Mouse (Mus musculus) ES-CJ7 (cell line): ENCODE measurements around the gene Fam120b.
"Not testable (repeated sequence)": the region's sequence is repeated elsewhere in the genome, so short reads cannot be mapped to it uniquely, and the experiment has no call there.

Experiments
- DNase-seq: peaks from one replicate; pipeline ENCODE4 v3.0.0; 2011; ENCODE audit warnings: low read depth, low spot score

Gene Fam120b

DNA sequence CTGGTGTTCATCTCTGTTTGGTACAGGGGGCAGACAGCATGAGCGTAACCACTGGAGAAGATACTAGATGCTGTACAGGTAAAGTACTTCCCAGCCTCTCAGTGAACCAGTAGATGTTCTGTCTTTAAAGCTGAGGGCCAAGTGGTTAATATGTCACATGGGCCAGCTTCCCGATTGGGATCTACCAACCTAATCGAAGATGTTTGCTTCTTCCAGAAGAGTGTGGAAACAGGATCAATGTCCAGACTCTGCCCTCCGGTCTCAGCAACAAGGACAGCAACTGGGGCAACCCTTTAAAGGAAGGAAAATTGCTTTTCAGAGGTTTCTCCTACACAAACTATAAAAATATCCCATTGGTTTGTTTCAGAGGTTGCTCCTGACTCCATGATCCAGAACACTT, 35.5 kb downstream of the Fam120b start:
- no peak for DNase-seq

DNA sequence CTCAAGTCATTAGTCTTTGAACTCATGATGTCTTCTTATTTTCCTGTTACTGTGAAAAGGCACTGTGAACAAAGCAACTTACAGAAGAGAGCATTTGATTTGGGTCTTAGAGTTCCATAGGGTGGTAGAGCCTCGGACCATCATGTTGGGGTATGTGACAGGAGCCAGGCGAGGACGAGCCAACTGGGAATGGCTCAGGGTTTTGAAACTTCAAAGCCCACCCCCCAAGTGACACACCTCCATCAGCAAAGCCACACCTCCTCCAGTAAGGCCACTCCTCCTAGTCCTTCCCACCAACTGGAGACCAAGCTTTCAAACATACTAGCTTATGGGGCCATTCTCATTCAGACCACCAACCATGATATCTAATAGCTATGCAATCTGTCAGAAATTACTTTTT, 36.0 kb downstream of the Fam120b start:
- DNase-seq, result no peak

DNA sequence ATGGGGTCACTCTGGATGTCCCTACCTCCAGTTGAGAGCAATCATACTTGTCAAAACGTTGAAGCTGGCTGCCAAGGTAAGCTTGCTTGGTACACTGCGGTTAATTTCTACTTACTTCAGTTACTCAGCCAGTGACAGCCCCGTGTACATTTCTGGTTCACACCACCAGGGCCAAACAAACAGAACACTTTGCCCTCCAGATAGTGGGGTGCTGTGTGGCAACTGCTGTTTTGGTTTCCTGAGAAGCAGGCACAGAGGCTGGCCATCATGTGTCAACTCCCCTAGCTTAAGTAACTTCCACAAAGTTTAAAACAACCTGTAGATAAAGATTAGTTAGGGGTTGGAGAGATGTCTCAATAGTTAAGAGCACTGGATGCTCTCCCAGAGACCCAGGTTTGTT, 38.7 kb downstream of the Fam120b start:
- DNase-seq, result no peak

DNA sequence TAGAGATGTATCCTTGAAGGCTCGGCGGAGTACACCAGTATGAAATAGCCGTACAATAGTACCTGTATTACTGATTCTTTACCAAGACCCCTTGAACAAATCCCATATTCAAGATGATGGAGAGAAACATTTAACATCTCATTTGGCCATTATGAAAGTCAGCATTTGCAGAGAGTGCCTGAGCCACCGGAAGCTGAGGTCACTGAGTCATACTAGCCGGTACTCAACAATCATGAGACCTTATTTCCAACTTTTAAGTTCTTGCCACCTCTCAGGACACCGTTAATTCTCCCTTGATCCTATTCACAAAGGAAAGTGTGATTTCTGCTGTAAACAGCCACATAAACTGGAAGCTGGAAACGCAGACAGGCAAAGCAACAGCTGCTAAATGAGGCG, 44.1 kb downstream of the Fam120b start:
- DNase-seq, result no peak

DNA sequence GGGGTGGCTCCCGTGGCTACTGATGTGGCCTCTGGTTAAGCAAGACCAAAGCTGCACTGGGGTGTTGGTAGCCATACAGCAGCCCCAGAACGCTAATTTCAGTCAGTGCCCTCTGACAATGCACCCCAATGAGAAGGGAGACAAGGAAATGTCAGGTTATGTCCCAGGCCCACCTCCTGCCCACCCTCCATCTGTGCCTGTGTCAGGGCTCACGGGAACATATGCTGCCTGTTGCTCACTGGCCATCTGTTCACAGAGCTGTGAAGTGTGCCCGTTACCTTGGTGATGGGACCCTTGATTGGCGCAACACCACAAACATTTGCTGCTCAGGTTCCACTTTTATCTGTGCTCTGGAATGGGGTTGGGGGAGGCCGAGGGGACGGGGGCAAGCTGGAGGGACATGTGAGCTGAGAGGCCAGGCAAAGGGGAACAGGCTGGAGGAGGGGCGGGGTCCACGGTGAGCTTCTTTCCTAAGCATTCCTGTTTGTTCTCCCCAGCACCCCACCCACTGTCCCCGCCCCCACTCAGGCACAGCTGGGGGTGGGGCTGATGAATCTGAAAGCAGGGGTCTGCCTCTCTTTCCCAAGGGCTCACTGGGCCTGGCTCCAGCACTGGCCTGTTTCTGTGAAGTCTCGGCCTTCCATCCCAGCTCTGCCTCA, 44.6 kb downstream of the Fam120b start:
- DNase-seq, result peak; percentile 69

DNA sequence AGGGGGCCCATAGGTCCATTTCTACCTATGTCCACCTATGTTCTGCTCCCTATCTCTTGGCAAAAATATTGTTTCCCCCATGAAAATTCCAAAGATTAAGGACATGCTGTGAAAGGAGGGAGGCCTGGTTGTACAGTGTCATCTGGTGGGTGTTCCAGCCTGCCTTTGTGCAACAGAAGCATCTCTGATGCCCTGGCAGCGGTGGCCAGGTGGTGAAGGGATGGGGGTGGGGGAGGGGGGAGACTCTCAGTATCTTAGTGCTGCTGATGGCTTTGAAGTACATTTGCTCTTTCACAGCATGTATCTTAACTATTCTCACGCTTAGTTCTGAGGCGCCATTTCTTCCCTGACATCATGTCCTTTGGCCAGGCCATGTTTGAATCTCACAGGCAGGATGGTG, 49.4 kb downstream of the Fam120b start:
- no peak for DNase-seq

DNA sequence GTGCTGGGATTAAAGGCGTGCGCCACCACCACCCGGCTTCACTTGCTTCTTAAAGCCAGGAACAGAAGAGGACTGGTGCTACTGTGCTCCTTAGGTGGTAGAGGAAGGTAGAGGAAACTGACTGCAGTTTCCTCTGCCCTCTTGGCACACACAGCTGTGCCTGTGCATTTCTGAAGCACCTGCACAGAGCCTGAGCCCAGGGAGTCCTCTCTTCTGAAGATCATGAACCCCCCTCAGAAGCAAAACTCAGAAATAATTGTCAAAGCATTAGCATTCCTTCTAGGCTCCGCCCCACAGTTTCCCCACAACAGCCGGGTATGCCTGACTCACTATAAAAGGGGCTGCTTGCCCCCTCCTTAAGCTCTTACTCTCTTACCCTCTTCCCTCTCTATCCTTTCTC, 51.8 kb downstream of the Fam120b start:
- no peak for DNase-seq

DNA sequence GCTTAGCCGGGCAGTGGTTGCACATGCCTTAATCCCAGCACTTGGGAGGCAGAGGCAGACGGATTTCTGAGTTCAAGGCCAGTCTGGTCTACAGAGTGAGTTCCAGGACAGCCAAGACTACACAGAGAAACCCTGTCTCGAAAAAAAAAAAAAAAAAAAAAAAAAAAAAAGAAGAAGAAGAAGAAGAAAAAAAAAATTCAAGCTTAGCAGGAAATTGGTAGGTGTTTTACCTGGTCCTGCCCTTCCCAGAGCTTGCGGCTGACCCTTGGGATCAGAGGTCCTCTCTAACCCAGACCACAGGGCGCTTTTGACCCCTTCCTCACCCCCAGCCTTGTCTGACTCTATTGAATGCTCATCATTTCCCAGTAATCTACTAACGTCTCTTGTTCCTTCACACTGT, 53.1 kb downstream of the Fam120b start:
- not testable (repeated sequence) for DNase-seq

DNA sequence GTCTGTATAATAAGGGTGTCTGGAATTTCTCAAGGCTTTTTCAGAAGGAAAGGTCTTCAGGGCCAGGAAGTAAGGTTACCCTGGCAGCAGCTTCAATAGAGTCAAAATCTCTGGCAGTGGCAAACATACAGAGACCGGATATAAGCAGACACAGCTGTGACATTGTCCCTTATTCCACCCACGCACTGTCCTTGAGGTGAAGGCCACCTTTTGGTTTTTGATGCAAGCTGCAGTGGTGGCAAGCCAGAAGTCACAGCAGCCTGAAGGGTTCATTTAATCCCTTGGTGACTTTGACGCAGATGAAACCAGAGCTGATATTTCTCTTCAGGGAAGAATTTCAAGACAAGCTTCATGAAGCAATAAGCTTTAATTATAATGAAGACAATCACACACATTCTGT, 53.6 kb downstream of the Fam120b start:
- DNase-seq, result no peak

DNA sequence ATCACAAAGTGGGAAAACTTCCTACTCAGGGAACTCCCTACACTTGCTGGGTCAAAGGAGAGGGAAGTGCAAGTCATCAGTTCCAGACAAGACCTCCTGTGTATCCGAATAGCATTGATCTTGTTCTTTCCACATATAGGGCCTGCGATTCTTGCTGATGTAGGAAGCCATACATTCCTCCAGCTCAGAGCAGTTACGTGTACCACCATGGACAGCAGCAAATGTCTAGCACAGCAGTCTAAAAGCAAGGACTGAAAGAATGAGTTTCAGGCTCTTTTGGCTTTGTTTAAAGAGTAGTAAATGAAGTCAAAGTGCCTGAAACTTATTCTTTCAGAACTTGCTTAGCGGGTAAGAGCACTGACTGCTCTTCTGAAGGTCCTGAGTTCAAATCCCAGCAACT, 59.2 kb downstream of the Fam120b start:
- DNase-seq, result peak; percentile 25

DNA sequence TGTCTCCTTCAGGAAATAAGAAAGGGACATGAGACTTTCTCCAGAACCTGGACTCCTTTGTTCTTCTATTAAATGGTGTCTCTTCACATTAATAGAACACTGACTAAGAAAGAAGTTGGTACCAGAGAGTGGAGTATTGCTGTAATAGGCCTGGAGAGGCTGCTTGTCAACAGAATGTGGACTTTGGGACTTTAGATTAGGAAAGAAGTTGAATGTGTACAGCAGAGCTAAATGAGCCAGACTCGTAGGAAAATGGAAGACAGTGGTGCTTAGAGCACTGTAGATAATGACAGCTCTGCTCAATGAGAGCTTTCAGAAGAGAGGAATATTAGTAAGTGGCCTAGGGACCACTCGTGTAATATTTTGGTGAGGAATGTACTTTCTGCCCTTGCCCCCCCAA, 60.6 kb downstream of the Fam120b start:
- no peak for DNase-seq

DNA sequence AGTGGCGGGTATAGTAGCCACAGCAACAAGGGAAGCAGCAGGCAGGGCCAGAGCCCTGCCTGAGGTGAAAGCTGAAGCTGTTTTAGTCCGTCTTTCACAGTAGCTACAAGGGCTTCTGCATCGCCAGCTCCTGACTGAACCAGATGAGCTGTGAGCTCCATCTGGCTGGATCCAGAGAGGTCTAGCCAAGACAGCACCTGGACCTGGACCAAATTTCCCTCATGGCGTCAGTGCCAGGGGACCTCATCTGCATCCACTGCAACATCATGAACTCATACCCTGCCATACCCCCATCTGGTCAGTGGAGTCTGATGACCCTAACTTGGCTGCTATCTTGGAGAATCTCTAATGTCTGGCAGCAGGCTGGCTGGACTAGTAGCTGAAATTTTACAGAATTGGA, 63.8 kb downstream of the Fam120b start:
- DNase-seq, result no peak

DNA sequence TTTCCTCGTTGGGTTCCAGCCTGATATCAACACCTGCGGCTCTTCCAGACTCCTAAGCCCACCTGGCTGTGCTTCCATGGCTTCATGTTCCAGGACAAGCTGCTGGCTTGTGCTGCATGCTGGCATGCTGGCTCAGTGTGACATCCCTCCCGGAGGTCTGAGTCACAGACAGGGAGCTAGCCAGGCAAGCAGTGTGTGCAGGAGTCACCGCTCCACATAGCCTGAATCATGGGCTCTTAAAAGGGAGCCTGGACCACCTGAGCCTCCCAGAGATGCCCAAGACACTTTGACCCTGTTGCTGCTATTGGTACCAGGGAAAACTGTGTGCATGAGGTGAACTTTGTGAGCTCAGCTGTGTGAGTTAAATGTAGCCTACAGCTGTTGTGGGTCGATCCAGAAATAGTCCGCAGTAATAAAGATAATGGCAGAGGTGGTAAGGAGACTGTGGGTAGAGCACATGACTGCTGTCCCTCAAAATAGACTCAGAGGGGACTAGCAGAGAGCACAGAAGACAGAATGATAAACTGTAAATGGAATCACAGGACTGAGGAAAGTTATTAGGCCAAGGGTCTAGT, 66.0 kb downstream of the Fam120b start:
- DNase-seq, result no peak

DNA sequence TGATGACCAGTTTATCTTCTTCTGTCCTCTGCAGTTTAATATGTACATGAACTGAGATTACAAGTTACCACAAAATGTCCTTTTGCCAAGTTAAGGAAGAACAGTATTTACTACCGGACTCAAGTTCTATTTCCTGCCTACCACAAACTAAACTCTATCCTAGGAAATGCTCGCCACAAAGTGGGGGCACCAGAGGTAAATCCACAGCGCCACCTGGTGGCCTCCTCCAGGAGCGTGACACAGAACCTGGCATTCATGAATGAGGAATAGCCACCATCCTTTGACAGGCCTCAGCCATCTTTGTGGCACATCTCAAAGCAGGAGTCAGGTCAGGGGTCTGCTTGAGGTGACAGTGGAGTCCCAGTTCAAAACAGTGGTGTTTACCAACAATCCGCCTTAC, 71.7 kb downstream of the Fam120b start:
- peak; percentile 78 for DNase-seq

DNA sequence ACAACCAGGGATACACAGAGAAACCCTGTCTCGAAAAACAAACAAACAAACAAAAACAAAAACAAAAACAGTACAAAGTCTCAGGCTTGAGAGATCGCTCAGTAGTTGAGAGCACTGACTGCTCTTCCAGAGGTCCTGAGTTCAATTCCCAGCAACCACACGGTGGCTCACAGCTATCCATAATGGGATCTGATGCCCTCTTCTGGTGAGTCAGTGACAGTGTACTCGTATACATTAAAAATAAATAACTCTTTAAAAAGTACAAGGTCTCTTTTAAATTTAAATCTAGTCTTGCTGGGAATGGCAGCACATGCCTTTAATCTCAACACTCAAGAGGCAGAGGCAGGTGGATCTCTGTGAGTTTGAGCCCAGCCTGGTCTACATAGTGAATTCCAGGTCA, 76.7 kb downstream of the Fam120b start:
- peak; percentile 26 for DNase-seq
